Mouse (Mus musculus): ENCODE data around the gene Iqcn. TPM values are rescaled to one million over a fixed set of nuclear protein-coding genes. Genes with fewer than 3 reads are reported as not detected.

The Iqcn gene
- polyA plus RNA-seq, 1 experiment from 2014 or later, result 0.05 TPM

DNA sequence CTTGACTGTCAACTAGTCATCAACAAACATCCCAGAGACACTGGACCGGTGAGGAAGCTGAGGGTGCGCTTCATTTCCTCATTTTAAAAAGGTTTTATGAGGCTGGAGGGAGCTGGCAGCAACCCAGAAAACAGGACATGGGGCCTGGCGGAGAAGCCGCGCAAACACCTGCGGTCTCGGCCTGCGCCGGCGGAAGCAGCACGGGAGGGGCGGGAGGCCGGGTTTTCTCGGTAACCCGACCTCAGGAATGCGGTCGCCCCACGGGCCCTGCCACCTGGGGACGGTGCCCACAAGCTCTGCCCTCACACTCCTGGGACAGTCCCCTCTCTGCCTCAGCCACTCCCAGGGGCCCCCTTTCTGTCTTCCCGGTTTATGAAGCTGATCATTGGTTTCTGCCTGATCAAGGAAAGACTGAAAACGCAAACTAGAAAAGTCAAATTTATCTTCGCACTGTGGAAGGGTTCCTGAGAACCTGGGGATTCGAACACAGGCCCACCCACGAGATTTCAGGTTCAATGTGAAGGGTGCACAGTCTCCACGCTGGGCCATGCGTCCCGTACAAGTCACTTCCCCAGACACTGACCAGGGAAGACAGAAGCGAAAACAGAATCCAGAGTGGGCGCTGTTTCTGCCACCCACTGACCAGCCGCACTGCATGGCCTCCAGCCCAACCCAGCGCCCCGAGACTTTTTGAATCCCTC, 7.8 kb upstream of the Iqcn start:
- 25% methylated on average over 32 of the region's 32 CpGs for WGBS
- ATAC-seq (replicated peaks; ENCODE audit: low FRiP score, low TSS enrichment, low read depth) (no peak), DNase-seq (ENCODE audit: low spot score) (peak; percentile 68)
- Histone ChIP-seq H3K27ac (ENCODE audit: low read depth) (peak overlapping the region; percentile 92), H3K27me3 (replicated peaks; ENCODE audit: control insufficient read depth, insufficient read depth, low read length) (no peaks in the 10 kb centered on the region), H3K4me1 (replicated peaks; ENCODE audit: control insufficient read depth, insufficient read depth, low read length) (peaks cover 47% of the 10 kb centered on the region), H3K4me3 (ENCODE audit: low read depth, low read length) (no peak overlapping the region), H3K9ac (ENCODE audit: low read length) (0 out of 2 replicates have a peak overlapping the region, but pooled peaks have one; percentile 18), H3K4me2 (ENCODE audit: low read length) (peak overlapping the region; percentile 44), H3K36me3 (ENCODE audit: control insufficient read depth, insufficient read depth, low read length) (no peaks in the 10 kb centered on the region), H3K9me3 (ENCODE audit: control insufficient read depth, low read length) (no peaks in the 10 kb centered on the region)

- Histone ChIP-seq H3K4me3 (ENCODE audit: low read depth, low read length) (no peak overlapping the region; the same call in 1 of the 2 replicates), H3K9ac (ENCODE audit: low read length) (peak overlapping the region; percentile 35), H3K9me3 (ENCODE audit: control insufficient read depth, low read length) (no peaks in the 10 kb centered on the region), H3K27ac (ENCODE audit: low read depth) (peak overlapping the region; percentile 92), H3K4me2 (ENCODE audit: low read length) (peak overlapping the region; percentile 44), H3K4me1 (replicated peaks; ENCODE audit: control insufficient read depth, insufficient read depth, low read length) (peaks cover 43% of the 10 kb centered on the region), H3K36me3 (ENCODE audit: control insufficient read depth, insufficient read depth, low read length) (no peaks in the 10 kb centered on the region), H3K27me3 (replicated peaks; ENCODE audit: control insufficient read depth, insufficient read depth, low read length) (no peaks in the 10 kb centered on the region)
- DNase-seq (ENCODE audit: low spot score) (peak; percentile 83), ATAC-seq (replicated peaks; ENCODE audit: low FRiP score, low TSS enrichment, low read depth) (0 out of 2 replicates have a peak, but pooled peaks have one; percentile 1)
- 3% methylated on average over 31 of the region's 31 CpGs for WGBS
Observed at GRCm38 (mm10) chr8:70696019-70696885, 7.0 kb upstream of the Iqcn start.

GRCm38 (mm10) chr8:70696946-70697345, 6.3 kb upstream of the Iqcn start:
- no peak for ATAC-seq (replicated peaks; ENCODE audit: low FRiP score, low TSS enrichment, low read depth)

DNA sequence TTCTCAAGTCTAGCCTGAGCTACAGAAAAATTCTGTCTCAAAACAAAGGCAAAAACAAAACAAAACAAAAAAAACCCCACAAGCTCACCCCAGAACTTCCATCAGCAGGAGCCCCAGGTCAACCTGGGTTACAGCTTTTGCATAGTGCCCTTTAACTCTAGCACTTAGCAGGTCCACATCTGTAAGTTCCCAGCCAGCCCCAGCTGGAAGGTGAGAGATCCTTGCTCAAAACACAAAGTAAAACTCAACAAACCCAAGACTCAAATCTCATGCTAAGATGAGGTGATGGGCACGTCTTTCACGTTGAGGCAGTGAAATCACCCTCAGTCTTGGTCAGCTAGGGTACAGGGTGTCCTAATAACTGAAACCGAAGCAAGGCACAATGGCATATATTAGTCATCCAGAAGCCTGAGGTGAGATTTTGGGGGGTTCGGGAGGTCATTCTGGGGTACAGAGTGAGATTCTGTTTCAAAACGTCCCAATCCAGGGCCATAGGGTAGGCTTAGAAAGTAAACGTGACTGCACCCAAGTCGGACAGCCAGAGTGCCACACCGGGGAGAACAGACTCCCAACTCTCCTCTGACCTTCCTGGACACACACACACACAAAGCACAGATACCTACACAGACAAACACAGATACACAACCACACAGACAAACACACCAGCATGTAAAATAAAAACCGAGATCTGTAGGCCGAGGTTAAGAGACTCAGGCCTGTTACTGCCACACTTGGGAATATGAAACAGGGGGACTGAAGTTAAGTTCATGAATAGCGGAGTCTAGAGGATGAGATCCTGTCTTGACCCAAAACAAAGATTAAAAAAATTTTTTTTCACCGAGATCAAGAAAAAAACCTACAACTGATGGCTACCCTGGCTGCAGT, 5.6 kb upstream of the Iqcn start:
- DNase-seq (ENCODE audit: low spot score) (peak; percentile 59), ATAC-seq (replicated peaks; ENCODE audit: low FRiP score, low TSS enrichment, low read depth) (no peak)
- peak overlapping the region; percentile 67 for H3K9ac ChIP-seq (ENCODE audit: low read length)
- H3K4me3 ChIP-seq (ENCODE audit: low read depth, low read length), result peak overlapping the region; percentile 98
- no peaks in the 10 kb centered on the region for H3K9me3 ChIP-seq (ENCODE audit: control insufficient read depth, low read length)
- peak overlapping the region; percentile 53 for H3K4me2 ChIP-seq (ENCODE audit: low read length)
- H3K4me1 ChIP-seq (replicated peaks; ENCODE audit: control insufficient read depth, insufficient read depth, low read length), result peaks cover 41% of the 10 kb centered on the region
- no peaks in the 10 kb centered on the region for H3K27me3 ChIP-seq (replicated peaks; ENCODE audit: control insufficient read depth, insufficient read depth, low read length)
- H3K36me3 ChIP-seq (ENCODE audit: control insufficient read depth, insufficient read depth, low read length), result peaks cover under 1% of the 10 kb centered on the region; the same call in 1 of the 2 replicates
- 63% methylated on average over 12 of the region's 12 CpGs for WGBS
- peak overlapping the region; percentile 92 for H3K27ac ChIP-seq (ENCODE audit: low read depth)

More at GRCm38 (mm10) chr8:70696946-70697345, 6.3 kb upstream of the Iqcn start:
- Histone ChIP-seq H3K36me3 (ENCODE audit: control insufficient read depth, insufficient read depth, low read length) (no peaks in the 10 kb centered on the region), H3K4me3 (ENCODE audit: low read depth, low read length) (no peak overlapping the region), H3K9ac (ENCODE audit: low read length) (peak overlapping the region; percentile 35), H3K9me3 (ENCODE audit: control insufficient read depth, low read length) (no peaks in the 10 kb centered on the region), H3K4me1 (replicated peaks; ENCODE audit: control insufficient read depth, insufficient read depth, low read length) (peaks cover 44% of the 10 kb centered on the region), H3K4me2 (ENCODE audit: low read length) (peak overlapping the region; percentile 44), H3K27me3 (replicated peaks; ENCODE audit: control insufficient read depth, insufficient read depth, low read length) (no peaks in the 10 kb centered on the region), H3K27ac (ENCODE audit: low read depth) (peak overlapping the region; percentile 92)
- 41% methylated on average over 4 of the region's 4 CpGs for WGBS
- no peak for DNase-seq (ENCODE audit: low spot score)

- H3K27me3 ChIP-seq (replicated peaks; ENCODE audit: control insufficient read depth, insufficient read depth, low read length), result no peaks in the 10 kb centered on the region
- peak; percentile 90 for ATAC-seq (replicated peaks; ENCODE audit: low FRiP score, low TSS enrichment, low read depth)
- no peaks in the 10 kb centered on the region for H3K9me3 ChIP-seq (ENCODE audit: control insufficient read depth, low read length)
- under 1% methylated on average over 67 of the region's 69 CpGs for WGBS
- peak within 1 kb of the TSS; percentile 63 for H3K4me2 ChIP-seq (ENCODE audit: low read length)
- peaks cover 41% of the 10 kb centered on the region for H3K4me1 ChIP-seq (replicated peaks; ENCODE audit: control insufficient read depth, insufficient read depth, low read length)
- DNase-seq (ENCODE audit: low spot score), result peak; percentile 100
- H3K9ac ChIP-seq (ENCODE audit: low read length), result peak within 1 kb of the TSS; percentile 100
- H3K27ac ChIP-seq (ENCODE audit: low read depth), result peak within 1 kb of the TSS; percentile 99
- H3K36me3 ChIP-seq (ENCODE audit: control insufficient read depth, insufficient read depth, low read length), result peaks cover 9% of the 10 kb centered on the region; the same call in 1 of the 2 replicates
- H3K4me3 ChIP-seq (ENCODE audit: low read depth, low read length), result peak within 1 kb of the TSS; percentile 98
Observed at GRCm38 (mm10) chr8:70698310-70699109, 4.7 kb upstream of the Iqcn start, which contains the start of gene Jund. TSS of gene Jund (plus strand) at chr8:70698949.

- H3K27me3 ChIP-seq (replicated peaks; ENCODE audit: control insufficient read depth, insufficient read depth, low read length), result no peaks in the 10 kb centered on the region
- H3K4me3 ChIP-seq (ENCODE audit: low read depth, low read length), result peak overlapping the region; percentile 98
- peak overlapping the region; percentile 63 for H3K4me2 ChIP-seq (ENCODE audit: low read length)
- H3K4me1 ChIP-seq (replicated peaks; ENCODE audit: control insufficient read depth, insufficient read depth, low read length), result peaks cover 41% of the 10 kb centered on the region
- H3K9me3 ChIP-seq (ENCODE audit: control insufficient read depth, low read length), result no peaks in the 10 kb centered on the region
- peak overlapping the region; percentile 99 for H3K27ac ChIP-seq (ENCODE audit: low read depth)
- H3K9ac ChIP-seq (ENCODE audit: low read length), result peak overlapping the region; percentile 100
- under 1% methylated on average over 89 of the region's 89 CpGs for WGBS
- ATAC-seq (replicated peaks; ENCODE audit: low FRiP score, low TSS enrichment, low read depth) (no peak; the same call in 1 of the 2 replicates), DNase-seq (ENCODE audit: low spot score) (no peak)
- H3K36me3 ChIP-seq (ENCODE audit: control insufficient read depth, insufficient read depth, low read length), result peaks cover 13% of the 10 kb centered on the region; the same call in 1 of the 2 replicates
Observed at GRCm38 (mm10) chr8:70699116-70699833, 4.0 kb upstream of the Iqcn start.

DNA sequence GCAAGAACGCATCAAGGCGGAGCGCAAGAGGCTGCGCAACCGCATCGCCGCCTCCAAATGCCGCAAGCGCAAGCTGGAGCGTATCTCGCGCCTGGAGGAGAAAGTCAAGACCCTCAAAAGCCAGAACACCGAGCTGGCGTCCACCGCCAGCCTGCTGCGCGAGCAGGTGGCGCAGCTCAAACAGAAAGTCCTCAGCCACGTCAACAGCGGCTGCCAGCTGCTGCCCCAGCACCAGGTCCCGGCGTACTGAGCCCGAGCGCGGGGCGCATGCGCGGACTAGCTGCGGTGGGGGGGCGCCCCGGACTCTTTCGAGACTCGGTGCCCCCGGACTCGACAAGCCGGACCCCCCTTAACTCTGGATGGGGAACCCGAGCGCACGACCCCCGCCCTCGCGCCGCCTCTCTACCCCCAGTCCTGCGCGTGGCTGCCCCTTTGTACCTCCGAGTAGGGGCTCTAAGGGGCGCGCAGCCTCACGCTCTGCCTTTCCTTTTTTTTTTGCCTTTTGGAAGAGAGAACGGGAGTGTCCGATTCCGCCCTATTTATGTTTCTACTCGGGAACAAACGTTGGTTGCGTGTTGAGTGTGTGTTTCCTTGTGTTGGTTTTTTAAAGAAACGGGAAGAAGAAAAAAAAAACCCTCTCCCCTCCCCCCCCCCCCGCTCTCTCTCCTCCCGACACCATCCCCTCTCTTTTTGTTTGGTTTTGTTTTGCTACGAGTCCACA, 3.3 kb upstream of the Iqcn start:
- DNase-seq (ENCODE audit: low spot score), result peak; percentile 88
- no peak for ATAC-seq (replicated peaks; ENCODE audit: low FRiP score, low TSS enrichment, low read depth)
- Histone ChIP-seq H3K4me1 (replicated peaks; ENCODE audit: control insufficient read depth, insufficient read depth, low read length) (peaks cover 39% of the 10 kb centered on the region), H3K27ac (ENCODE audit: low read depth) (peak overlapping the region; percentile 99), H3K4me3 (ENCODE audit: low read depth, low read length) (peak overlapping the region; percentile 98), H3K9ac (ENCODE audit: low read length) (peak overlapping the region; percentile 100), H3K36me3 (ENCODE audit: control insufficient read depth, insufficient read depth, low read length) (peaks cover 13% of the 10 kb centered on the region; the same call in 1 of the 2 replicates), H3K4me2 (ENCODE audit: low read length) (peak overlapping the region; percentile 63), H3K9me3 (ENCODE audit: control insufficient read depth, low read length) (no peaks in the 10 kb centered on the region), H3K27me3 (replicated peaks; ENCODE audit: control insufficient read depth, insufficient read depth, low read length) (no peaks in the 10 kb centered on the region)
- under 1% methylated on average over 58 of the region's 59 CpGs for WGBS

Measured in intestine, embryonic 14.5 days (tissue).